14 mouse cellular contexts compared by ENCODE assay signal in the genomic region with DNA sequence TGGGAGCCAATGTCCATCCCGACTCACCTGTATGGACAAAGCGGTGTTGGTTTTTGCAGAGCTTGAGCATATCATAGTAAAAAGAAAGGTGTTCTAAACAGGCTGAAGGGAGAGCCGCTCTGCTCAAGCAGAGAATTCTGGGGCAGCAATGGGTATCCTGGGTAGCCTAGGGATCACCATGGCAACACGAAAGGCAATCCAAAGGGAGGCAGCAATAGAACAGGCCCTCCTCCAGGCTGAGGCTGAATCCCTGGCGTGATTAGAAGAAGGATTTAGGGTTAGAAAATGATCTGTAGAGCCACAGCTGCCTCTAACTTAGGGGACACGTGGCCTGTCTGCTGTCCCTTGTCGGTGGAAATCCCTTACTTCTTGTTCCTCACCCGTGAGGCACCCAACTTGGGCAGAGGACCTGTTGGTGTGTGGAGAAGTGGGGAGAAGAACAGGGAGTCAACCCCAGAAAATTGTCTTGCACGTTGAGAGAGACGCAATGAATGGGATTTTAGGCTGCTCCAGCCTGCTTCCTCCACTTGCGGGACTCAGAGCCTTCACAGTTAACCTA. TPM values are rescaled to one million over a fixed set of nuclear protein-coding genes. Genes with fewer than 3 reads are reported as not detected.
DNase-seq lines count a peak whose midpoint lies in the region; ATAC-seq lines count a peak whose summit lies in the region.
"Had no signal": no experiment of that assay in that cellular context is flagged by ENCODE, and none has a peak within 500 bp of the region (broad histone marks: within the 10 kb centered on the region; RNA-seq: fewer than 3 reads in every experiment).

No protein-coding gene starts in this region.

- H3K9me3 ChIP-seq in hindbrain, embryonic 14.5 days (ENCODE audit: control insufficient read depth, low read length), result no peaks in the 10 kb centered on the region
- no peaks in the 10 kb centered on the region for H3K9me3 ChIP-seq in midbrain, embryonic 11.5 days (ENCODE audit: control insufficient read depth, low read length)
- H3K9me3 ChIP-seq in liver, embryonic 12.5 days (replicated peaks), result no peaks in the 10 kb centered on the region; the same call in 1 of the 2 replicates

- H3K4me1 ChIP-seq in hindbrain, embryonic 14.5 days (replicated peaks; ENCODE audit: control insufficient read depth, insufficient read depth, low read length), result peaks cover 21% of the 10 kb centered on the region
- H3K4me1 ChIP-seq in midbrain, embryonic 11.5 days (ENCODE audit: control insufficient read depth, insufficient read depth, low read length), result peaks cover 12% of the 10 kb centered on the region
- H3K4me1 ChIP-seq in liver, embryonic 12.5 days, result no peaks in the 10 kb centered on the region

- H3K9ac ChIP-seq in hindbrain, embryonic 14.5 days, result peak overlapping the region; percentile 4; the same call in 1 of the 2 replicates
- H3K9ac ChIP-seq in midbrain, embryonic 11.5 days (ENCODE audit: low read length), result peak overlapping the region; percentile 16
- H3K9ac ChIP-seq in liver, embryonic 12.5 days, result no peak overlapping the region

- no peaks in the 10 kb centered on the region for H3K27me3 ChIP-seq in hindbrain, embryonic 14.5 days (ENCODE audit: control insufficient read depth, insufficient read depth, low read length)
- no peaks in the 10 kb centered on the region for H3K27me3 ChIP-seq in midbrain, embryonic 11.5 days (ENCODE audit: control insufficient read depth, insufficient read depth, low read length)
- peaks cover 17% of the 10 kb centered on the region; the same call in 1 of the 2 replicates for H3K27me3 ChIP-seq in liver, embryonic 12.5 days (replicated peaks)

- ATAC-seq in hindbrain, embryonic 14.5 days (ENCODE audit: low FRiP score), result peak; percentile 39; the same call in 1 of the 2 replicates
- ATAC-seq in midbrain, embryonic 11.5 days (ENCODE audit: low FRiP score), result peak; percentile 64
- no peak for ATAC-seq in CD4-positive, CD25-positive, alpha-beta regulatory T cell, adult 4 months
- ATAC-seq in liver, embryonic 12.5 days, result no peak

- no peaks in the 10 kb centered on the region for H3K36me3 ChIP-seq in hindbrain, embryonic 14.5 days (replicated peaks; ENCODE audit: control insufficient read depth, insufficient read depth)
- H3K36me3 ChIP-seq in midbrain, embryonic 11.5 days (ENCODE audit: control insufficient read depth, insufficient read depth, low read length), result no peaks in the 10 kb centered on the region
- H3K36me3 ChIP-seq in liver, embryonic 12.5 days, result no peaks in the 10 kb centered on the region

- H3K27ac ChIP-seq in hindbrain, embryonic 14.5 days, result no peak overlapping the region
- peak overlapping the region; percentile 9; the same call in 1 of the 2 replicates for H3K27ac ChIP-seq in midbrain, embryonic 11.5 days (ENCODE audit: low read depth, low read length)
- no peak overlapping the region for H3K27ac ChIP-seq in liver, embryonic 12.5 days

- peak; percentile 81 for DNase-seq in brain, adult 2 months (ENCODE audit: low read depth, low spot score)
- peak; percentile 50 for DNase-seq in embryo, embryonic 11 days
- DNase-seq in hindbrain, embryonic 14.5 days (ENCODE audit: low spot score), result no peak
- peak; percentile 88 for DNase-seq in midbrain, embryonic 11.5 days (ENCODE audit: low spot score, missing footprints)
- no peak for DNase-seq in cerebellum, adult 8-10 months
- no peak for DNase-seq in urinary bladder, postnatal 36 days (ENCODE audit: low spot score in 2 of 2)
- DNase-seq: gastrocnemius, postnatal 14 days; heart, postnatal 10 days; thymus, postnatal 36 days had no signal

- no peak overlapping the region for H3K4me3 ChIP-seq in hindbrain, embryonic 14.5 days (replicated peaks; ENCODE audit: low read length)
- no peak overlapping the region for H3K4me3 ChIP-seq in midbrain, embryonic 11.5 days (ENCODE audit: low read depth, low read length)
- H3K4me3 ChIP-seq in liver, embryonic 12.5 days, result no peak overlapping the region

- no peak overlapping the region for H3K4me2 ChIP-seq in hindbrain, embryonic 14.5 days (replicated peaks)
- H3K4me2 ChIP-seq in midbrain, embryonic 11.5 days, result peak overlapping the region; percentile 19; the same call in 1 of the 2 replicates
- H3K4me2 ChIP-seq in liver, embryonic 12.5 days, result no peak overlapping the region

- 23% methylated on average over 11 of the region's 11 CpGs for WGBS in hindbrain, embryonic 14.5 days
- WGBS in midbrain, embryonic 11.5 days, result 23% methylated on average over 11 of the region's 11 CpGs
- 59% methylated on average over 11 of the region's 11 CpGs for whole genome bisulfite sequencing in liver, embryonic 12.5 days (ENCODE audit: insufficient replicate concordance)

RNA-seq across cellular contexts. Expression of gene 4931429L15Rik, which starts 3.9 kb away (rescaled TPM):
- polyA plus RNA-seq in hindbrain, embryonic 14.5 days (2014; fragmentation: Nextera tagmentation; extraction: Ambion mirVana), result not detected in 2 replicates
- polyA plus RNA-seq in midbrain, embryonic 11.5 days (2014; fragmentation: Nextera tagmentation; extraction: Ambion mirVana), result 0.15 TPM in 1 of 2 replicates, not detected in the other
- polyA plus RNA-seq in CD4-positive, CD25-positive, alpha-beta regulatory T cell, adult 4 months (2017; shearing (Covaris generic)), result not detected
- polyA plus RNA-seq in liver, embryonic 12.5 days (2016; fragmentation: Nextera tagmentation; extraction: Ambion mirVana), result not detected in 2 replicates
- polyA plus RNA-seq: embryonic facial prominence, embryonic 14.5 days; large intestine, adult 2 months; liver, embryonic 16.5 days had no signal

RNA-seq across cellular contexts. Expression of gene Bud13, which starts 33.1 kb away (rescaled TPM):
- 15.1 and 16.0 TPM in 2 replicates for polyA plus RNA-seq in hindbrain, embryonic 14.5 days (2014; fragmentation: Nextera tagmentation; extraction: Ambion mirVana)
- 26.4 and 27.1 TPM in 2 replicates for polyA plus RNA-seq in midbrain, embryonic 11.5 days (2014; fragmentation: Nextera tagmentation; extraction: Ambion mirVana)
- polyA plus RNA-seq in CD4-positive, CD25-positive, alpha-beta regulatory T cell, adult 4 months (2017; shearing (Covaris generic)), result 10 to 100 TPM; 19.1 to 24.3 TPM
- 12.3 and 13.2 TPM in 2 replicates for polyA plus RNA-seq in liver, embryonic 12.5 days (2016; fragmentation: Nextera tagmentation; extraction: Ambion mirVana)

RNA-seq across cellular contexts. Expression of gene Zpr1, which starts 43.0 kb away (rescaled TPM):
- 54.3 and 55.3 TPM in 2 replicates for polyA plus RNA-seq in hindbrain, embryonic 14.5 days (2014; fragmentation: Nextera tagmentation; extraction: Ambion mirVana)
- polyA plus RNA-seq in midbrain, embryonic 11.5 days (2014; fragmentation: Nextera tagmentation; extraction: Ambion mirVana), result 59.3 and 62.0 TPM in 2 replicates
- polyA plus RNA-seq in CD4-positive, CD25-positive, alpha-beta regulatory T cell, adult 4 months (2017; shearing (Covaris generic)), result 10 to 100 TPM; 31.1 to 40.8 TPM
- 55.4 and 56.0 TPM in 2 replicates for polyA plus RNA-seq in liver, embryonic 12.5 days (2016; fragmentation: Nextera tagmentation; extraction: Ambion mirVana)

RNA-seq across cellular contexts. Expression of gene Apoa5, which starts 47.5 kb away (rescaled TPM):
- not detected in 2 replicates for polyA plus RNA-seq in hindbrain, embryonic 14.5 days (2014; fragmentation: Nextera tagmentation; extraction: Ambion mirVana)
- 0.15 TPM in 1 of 2 replicates, not detected in the other for polyA plus RNA-seq in midbrain, embryonic 11.5 days (2014; fragmentation: Nextera tagmentation; extraction: Ambion mirVana)
- polyA plus RNA-seq in CD4-positive, CD25-positive, alpha-beta regulatory T cell, adult 4 months (2017; shearing (Covaris generic)), result not detected
- 0.25 and 0.33 TPM in 2 replicates for polyA plus RNA-seq in liver, embryonic 12.5 days (2016; fragmentation: Nextera tagmentation; extraction: Ambion mirVana)
- polyA plus RNA-seq: embryonic facial prominence, embryonic 14.5 days had no signal

Comparison
In these comparisons a context has a peak if more than half of its experiments do, and no peak if none do; other contexts are left out.
1. DNase-seq: peak in brain, adult 2 months (single experiment), embryo, embryonic 11 days (single experiment) and midbrain, embryonic 11.5 days (single experiment); none in hindbrain, embryonic 14.5 days (single experiment), cerebellum, adult 8-10 months (single experiment) and urinary bladder, postnatal 36 days (0 of 2).
2. ATAC-seq: peak in hindbrain, embryonic 14.5 days (single experiment) and midbrain, embryonic 11.5 days (single experiment); none in CD4-positive, CD25-positive, alpha-beta regulatory T cell, adult 4 months (single experiment) and liver, embryonic 12.5 days (single experiment).